Mouse (Mus musculus) lung, adult 10 weeks (tissue): ENCODE measurements around the gene Hsd17b12. TPM values are rescaled to one million over a fixed set of nuclear protein-coding genes. Genes with fewer than 3 reads are reported as not detected.

ENCODE experiments used
- polyA plus RNA-seq: library from polyadenylated mRNA; stranded (reverse); fragments of 350-450 nt; fragmentation: Illumina TruSeq; extraction: RNeasy Lipid Tissue Mini Kit (QIAGEN cat#74804); gene quantifications from one replicate; pipeline ENCODE4 v1.2.3, GENCODE M21; 2014; ENCODE audit warnings: low read depth, low replicate concordance; ENCODE audit not compliant: insufficient read depth

Gene Hsd17b12
- 60.2 TPM for polyA plus RNA-seq

DNA sequence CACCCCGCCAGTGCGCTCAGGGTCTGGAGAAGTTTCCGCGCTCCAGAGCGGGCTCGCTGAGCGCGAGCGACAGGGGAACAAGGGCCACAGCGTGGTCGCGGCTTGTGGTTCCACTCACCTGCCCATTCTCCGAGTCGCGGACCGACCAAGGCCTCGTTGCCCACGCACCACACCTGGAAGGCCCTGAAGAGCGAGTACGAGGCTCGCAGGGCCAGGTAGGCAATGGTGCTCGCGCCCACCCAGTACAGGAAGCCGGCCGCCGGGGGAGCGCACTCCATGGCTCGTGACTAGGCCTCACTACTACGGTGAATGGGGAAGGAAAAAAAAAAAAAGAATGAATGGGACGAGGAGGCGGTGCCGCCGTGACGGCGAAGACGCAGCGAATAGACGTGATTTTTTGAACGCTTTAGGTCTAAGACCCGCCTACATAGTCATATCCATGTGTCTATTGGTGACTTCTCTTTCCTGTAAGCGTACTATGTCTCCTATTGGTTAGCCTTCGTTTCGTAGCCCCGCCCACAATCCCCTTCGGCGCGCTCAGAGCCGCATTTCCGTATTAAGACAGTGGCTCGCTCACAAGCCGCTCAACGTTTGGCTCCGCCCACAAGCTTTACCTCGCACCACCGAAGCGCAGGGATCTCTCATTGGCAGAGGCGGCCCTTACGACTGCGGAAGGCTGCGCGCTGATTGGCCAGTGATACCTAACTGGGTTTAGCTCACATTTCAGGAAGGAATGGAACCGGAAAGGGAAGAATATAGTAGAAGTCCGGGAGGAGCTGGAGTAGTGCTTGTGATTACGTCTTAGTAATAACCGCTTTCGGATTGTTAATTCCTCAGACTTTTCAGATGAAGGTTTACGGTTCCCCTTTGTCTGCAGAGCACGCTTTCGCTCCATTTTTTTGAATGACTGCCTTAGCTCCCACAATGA lies at the start of gene Hsd17b12:
Hsd17b12 (minus strand) TSS at position 373 of the 928 bp plus-strand sequence.

GRCm38 (mm10) chr2:94010335-94011291 lies 147.2 kb downstream of the Hsd17b12 start, which contains the start of gene Alkbh3:
Gene Alkbh3 (minus strand): TSS chr2:94010807.

GRCm38 (mm10) chr2:93996254-93996653 lies 161.5 kb downstream of the Hsd17b12 start, which contains the start of gene Gm27027:
Gene Gm27027 (minus strand): TSS chr2:93996354.

Other genes starting within 250 kb of the Hsd17b12 start
- 47.7 TPM for gene Gm13889, start 200.8 kb downstream of the Hsd17b12 start, polyA plus RNA-seq
- gene Gm27027, start 161.6 kb downstream of the Hsd17b12 start, polyA plus RNA-seq: not detected
- gene Alkbh3, start 147.2 kb downstream of the Hsd17b12 start, polyA plus RNA-seq: 26.1 TPM
- 11.8 TPM for gene Ttc17, start 248.7 kb upstream of the Hsd17b12 start, polyA plus RNA-seq